Mouse (Mus musculus): ENCODE measurements at regions not wholly inside any gene's neighbourhood (a gene's known extent, or its start where the extent isn't known, plus 50 kb on each side); places are given as distances from the start of the nearest gene placed in this dataset.
"Not testable (repeated sequence)": the region's sequence is repeated elsewhere in the genome, so short reads cannot be mapped to it uniquely, and the experiment has no call there.

- DNase-seq = no peak
- Histone ChIP-seq H3K27ac (ENCODE audit: insufficient read depth, low read depth, low read length) (no peak overlapping the region), H3K4me3 (ENCODE audit: insufficient read depth, low read depth, low read length) (no peak overlapping the region), H3K4me1 (ENCODE audit: control insufficient read depth, insufficient read depth, low read length) (peaks cover 2% of the 10 kb centered on the region; the same call in 1 of the 2 replicates), H3K36me3 (ENCODE audit: control insufficient read depth, insufficient read depth, low read length) (no peaks in the 10 kb centered on the region), H3K27me3 (replicated peaks; ENCODE audit: control insufficient read depth, insufficient read depth, low read length) (no peaks in the 10 kb centered on the region)
- TF ChIP-seq POLR2A (IDR thresholded peaks at IDR 0.05; ENCODE audit: low read depth, low read length) = no peak
- TF ChIP-seq CTCF (conservative IDR thresholded peaks at IDR 0.05; ENCODE audit: insufficient read depth, insufficient read length, low read depth, low read length) = no peak
- 83% methylated on average over 10 of the region's 10 CpGs for WGBS
Observed at GRCm38 (mm10) chr8:8847579-8847978, 157.3 kb upstream of the Arglu1 start.

GRCm38 (mm10) chr8:8842326-8842725, 152.0 kb upstream of the Arglu1 start:
- Histone ChIP-seq H3K27ac (ENCODE audit: insufficient read depth, low read depth, low read length) (no peak overlapping the region), H3K36me3 (ENCODE audit: control insufficient read depth, insufficient read depth, low read length) (no peaks in the 10 kb centered on the region), H3K4me1 (ENCODE audit: control insufficient read depth, insufficient read depth, low read length) (peaks cover 2% of the 10 kb centered on the region; the same call in 1 of the 2 replicates), H3K27me3 (replicated peaks; ENCODE audit: control insufficient read depth, insufficient read depth, low read length) (no peaks in the 10 kb centered on the region), H3K4me3 (ENCODE audit: insufficient read depth, low read depth, low read length) (no peak overlapping the region)
- DNase-seq = no peak
- TF ChIP-seq CTCF (conservative IDR thresholded peaks at IDR 0.05; ENCODE audit: insufficient read depth, insufficient read length, low read depth, low read length) (no peak), POLR2A (IDR thresholded peaks at IDR 0.05; ENCODE audit: low read depth, low read length) (no peak)
- WGBS = 62% methylated on average over 2 of the region's 2 CpGs

- not testable (repeated sequence) for H3K27ac ChIP-seq (ENCODE audit: insufficient read depth, low read depth, low read length); H3K4me3 ChIP-seq (ENCODE audit: insufficient read depth, low read depth, low read length); H3K4me1 ChIP-seq (ENCODE audit: control insufficient read depth, insufficient read depth, low read length); H3K36me3 ChIP-seq (ENCODE audit: control insufficient read depth, insufficient read depth, low read length); H3K27me3 ChIP-seq (replicated peaks; ENCODE audit: control insufficient read depth, insufficient read depth, low read length); DNase-seq
- 92% methylated on average over 10 of the region's 11 CpGs for WGBS
Observed at GRCm38 (mm10) chr8:8836166-8836565, 145.8 kb upstream of the Arglu1 start.

GRCm38 (mm10) chr8:8831306-8831705, 141.0 kb upstream of the Arglu1 start:
- no peak for DNase-seq
- no peak overlapping the region for H3K27ac ChIP-seq (ENCODE audit: insufficient read depth, low read depth, low read length)
- 87% methylated on average over 6 of the region's 6 CpGs for WGBS
- no peaks in the 10 kb centered on the region for H3K27me3 ChIP-seq (replicated peaks; ENCODE audit: control insufficient read depth, insufficient read depth, low read length)
- H3K36me3 ChIP-seq (ENCODE audit: control insufficient read depth, insufficient read depth, low read length) = no peaks in the 10 kb centered on the region
- H3K4me1 ChIP-seq (ENCODE audit: control insufficient read depth, insufficient read depth, low read length) = no peaks in the 10 kb centered on the region
- H3K4me3 ChIP-seq (ENCODE audit: insufficient read depth, low read depth, low read length) = no peak overlapping the region
- TF ChIP-seq CTCF (conservative IDR thresholded peaks at IDR 0.05; ENCODE audit: insufficient read depth, insufficient read length, low read depth, low read length) (no peak), POLR2A (IDR thresholded peaks at IDR 0.05; ENCODE audit: low read depth, low read length) (no peak)

GRCm38 (mm10) chr8:8829230-8829629, 138.9 kb upstream of the Arglu1 start:
- TF ChIP-seq CTCF (conservative IDR thresholded peaks at IDR 0.05; ENCODE audit: insufficient read depth, insufficient read length, low read depth, low read length) (no peak), POLR2A (IDR thresholded peaks at IDR 0.05; ENCODE audit: low read depth, low read length) (no peak)
- no peak overlapping the region for H3K27ac ChIP-seq (ENCODE audit: insufficient read depth, low read depth, low read length)
- no peak for DNase-seq
- WGBS = 44% methylated on average over 14 of the region's 14 CpGs
- H3K27me3 ChIP-seq (replicated peaks; ENCODE audit: control insufficient read depth, insufficient read depth, low read length) = no peaks in the 10 kb centered on the region
- no peaks in the 10 kb centered on the region for H3K36me3 ChIP-seq (ENCODE audit: control insufficient read depth, insufficient read depth, low read length)
- H3K4me1 ChIP-seq (ENCODE audit: control insufficient read depth, insufficient read depth, low read length) = no peaks in the 10 kb centered on the region
- no peak overlapping the region for H3K4me3 ChIP-seq (ENCODE audit: insufficient read depth, low read depth, low read length)

GRCm38 (mm10) chr8:8827555-8827954, 137.2 kb upstream of the Arglu1 start:
- no peaks in the 10 kb centered on the region for H3K27me3 ChIP-seq (replicated peaks; ENCODE audit: control insufficient read depth, insufficient read depth, low read length)
- no peak for DNase-seq
- no peaks in the 10 kb centered on the region for H3K4me1 ChIP-seq (ENCODE audit: control insufficient read depth, insufficient read depth, low read length)
- WGBS = 87% methylated on average over 7 of the region's 7 CpGs
- no peak overlapping the region for H3K27ac ChIP-seq (ENCODE audit: insufficient read depth, low read depth, low read length)
- no peaks in the 10 kb centered on the region for H3K36me3 ChIP-seq (ENCODE audit: control insufficient read depth, insufficient read depth, low read length)
- no peak overlapping the region for H3K4me3 ChIP-seq (ENCODE audit: insufficient read depth, low read depth, low read length)
- TF ChIP-seq CTCF (conservative IDR thresholded peaks at IDR 0.05; ENCODE audit: insufficient read depth, insufficient read length, low read depth, low read length) (no peak), POLR2A (IDR thresholded peaks at IDR 0.05; ENCODE audit: low read depth, low read length) (no peak)

GRCm38 (mm10) chr8:8826801-8827200, 136.5 kb upstream of the Arglu1 start:
- Histone ChIP-seq H3K36me3 (ENCODE audit: control insufficient read depth, insufficient read depth, low read length) (no peaks in the 10 kb centered on the region), H3K4me1 (ENCODE audit: control insufficient read depth, insufficient read depth, low read length) (no peaks in the 10 kb centered on the region), H3K27ac (ENCODE audit: insufficient read depth, low read depth, low read length) (no peak overlapping the region), H3K4me3 (ENCODE audit: insufficient read depth, low read depth, low read length) (no peak overlapping the region), H3K27me3 (replicated peaks; ENCODE audit: control insufficient read depth, insufficient read depth, low read length) (no peaks in the 10 kb centered on the region)
- DNase-seq = peak; percentile 32
- WGBS = 53% methylated on average over 9 of the region's 9 CpGs
- no peak for TF ChIP-seq POLR2A (IDR thresholded peaks at IDR 0.05; ENCODE audit: low read depth, low read length)
- no peak for TF ChIP-seq CTCF (conservative IDR thresholded peaks at IDR 0.05; ENCODE audit: insufficient read depth, insufficient read length, low read depth, low read length)

GRCm38 (mm10) chr8:8824886-8825285, 134.6 kb upstream of the Arglu1 start:
- 73% methylated on average over 5 of the region's 5 CpGs for WGBS
- Histone ChIP-seq H3K27me3 (replicated peaks; ENCODE audit: control insufficient read depth, insufficient read depth, low read length) (no peaks in the 10 kb centered on the region), H3K36me3 (ENCODE audit: control insufficient read depth, insufficient read depth, low read length) (no peaks in the 10 kb centered on the region), H3K4me3 (ENCODE audit: insufficient read depth, low read depth, low read length) (no peak overlapping the region), H3K27ac (ENCODE audit: insufficient read depth, low read depth, low read length) (no peak overlapping the region), H3K4me1 (ENCODE audit: control insufficient read depth, insufficient read depth, low read length) (no peaks in the 10 kb centered on the region)
- DNase-seq = no peak
- TF ChIP-seq POLR2A (IDR thresholded peaks at IDR 0.05; ENCODE audit: low read depth, low read length) = no peak
- TF ChIP-seq CTCF (conservative IDR thresholded peaks at IDR 0.05; ENCODE audit: insufficient read depth, insufficient read length, low read depth, low read length) = no peak

Measured in kidney, adult 2 months (tissue).